Mouse (Mus musculus) intestine, embryonic 16.5 days (tissue): ENCODE measurements around the gene Tmem95. TPM values are rescaled to one million over a fixed set of nuclear protein-coding genes. Genes with fewer than 3 reads are reported as not detected.
A peak's percentile ranks its signal among the peaks of the same experiment; 100 is the strongest.

Experiments used
- ATAC-seq: fragments of 200-750 bp; cut with Nextera tagmentation; 2 replicates; pipeline ENCODE4 v1.8.0; 2017; ENCODE audit warnings: moderate TSS enrichment, moderate library complexity
- H3K27ac ChIP-seq: fragments of 300-500 bp; sonication (generic); 2 replicates; pipeline ENCODE4 v1.5.1; 2014; ENCODE audit warnings: mild to moderate bottlenecking, low read length
- H3K27me3 ChIP-seq: fragments of 300-500 bp; sonication (generic); replicated peaks from 2 replicates; pipeline ENCODE4 v1.6.1; 2014; ENCODE audit warnings: low read length, control low read depth, mixed read lengths; ENCODE audit not compliant: control insufficient read depth, insufficient read depth
- H3K36me3 ChIP-seq: fragments of 300-500 bp; sonication (generic); 2 replicates; pipeline ENCODE4 v1.6.1; 2014; ENCODE audit warnings: low read length, control low read depth; ENCODE audit not compliant: control insufficient read depth, insufficient read depth
- H3K4me1 ChIP-seq: fragments of 300-500 bp; sonication (generic); 2 replicates; pipeline ENCODE4 v1.6.1; 2014; ENCODE audit warnings: low read length, control low read depth, mixed read lengths; ENCODE audit not compliant: control insufficient read depth, insufficient read depth
- H3K4me2 ChIP-seq: fragments of 300-500 bp; sonication (generic); 2 replicates; pipeline ENCODE4 v1.6.1; 2014; ENCODE audit warnings: low read depth, low read length, control low read depth
- H3K4me3 ChIP-seq: fragments of 300-500 bp; sonication (generic); 2 replicates; pipeline ENCODE4 v1.5.1; 2014; ENCODE audit warnings: mild to moderate bottlenecking, low read length
- H3K9ac ChIP-seq: fragments of 300-500 bp; sonication (generic); 2 replicates; pipeline ENCODE4 v1.6.1; 2014; ENCODE audit warnings: low read depth, low read length
- H3K9me3 ChIP-seq: fragments of 300-500 bp; sonication (generic); 2 replicates; pipeline ENCODE4 v1.6.1; 2016; ENCODE audit warnings: low read length, control low read depth; ENCODE audit not compliant: control insufficient read depth
- WGBS: fragments of 180-500 bp; shearing (Covaris S2); extraction: QIAGEN DNeasy Blood & Tissue Kit; methylation state at CpG from one replicate; pipeline ENCODE4 v1.1.7; 2014; 5-methylcytosine and 5-hydroxymethylcytosine counted together
- polyA plus RNA-seq: library from polyadenylated mRNA; unstranded; fragments of >200 nt; fragmentation: Nextera tagmentation; extraction: Ambion mirVana; gene quantifications from 2 replicates; pipeline ENCODE4 v1.2.1, GENCODE M21; 2015

Gene Tmem95
- not detected in 2 replicates for polyA plus RNA-seq

- H3K36me3 ChIP-seq: no peaks in the 10 kb centered on the region
- H3K27ac ChIP-seq: no peak within 1 kb of the TSS
- peaks cover 40% of the 10 kb centered on the region for H3K4me1 ChIP-seq
- H3K27me3 ChIP-seq: no peaks in the 10 kb centered on the region
- no peak for ATAC-seq
- no peak within 1 kb of the TSS for H3K4me3 ChIP-seq
- H3K9ac ChIP-seq: peak within 1 kb of the TSS; percentile 41; the same call in 1 of the 2 replicates
- peak within 1 kb of the TSS; percentile 24; the same call in 1 of the 2 replicates for H3K4me2 ChIP-seq
- H3K9me3 ChIP-seq: no peaks in the 10 kb centered on the region
- 90% methylated on average over 11 of the region's 11 CpGs for WGBS
These were observed at the start of gene Tmem95 for GRCm38 (mm10) chr11:69877878-69878277. Gene Tmem95, minus strand, starts transcription at chr11:69878018.

DNA sequence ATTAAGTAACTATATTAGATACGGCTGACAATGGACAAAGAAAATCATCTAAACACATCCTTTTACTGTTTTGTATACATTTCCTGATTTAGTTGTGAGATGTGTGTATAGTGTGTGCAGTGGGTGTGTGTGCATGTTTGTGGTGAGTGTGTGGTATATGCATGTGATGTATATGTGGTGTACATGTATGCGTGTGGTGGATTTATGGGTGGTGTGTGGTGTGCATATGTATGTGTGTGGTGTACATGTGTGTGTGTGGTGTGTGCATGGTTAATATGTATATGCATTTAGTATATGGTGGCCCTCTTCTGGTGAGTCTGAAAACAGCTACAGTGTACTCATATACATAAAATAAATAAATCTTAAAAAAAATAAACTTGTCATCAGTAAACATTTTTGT, 49.7 kb upstream of the Tmem95 start:
- 94% methylated on average over 2 of the region's 2 CpGs for WGBS
- ATAC-seq: no peak
- Histone ChIP-seq H3K27ac (no peak overlapping the region), H3K9me3 (no peaks in the 10 kb centered on the region), H3K27me3 (no peaks in the 10 kb centered on the region), H3K4me3 (no peak overlapping the region), H3K4me1 (0 out of 2 replicates have a peak, but pooled peaks cover 2% of the 10 kb centered on the region), H3K4me2 (no peak overlapping the region), H3K36me3 (no peaks in the 10 kb centered on the region), H3K9ac (no peak overlapping the region)

DNA sequence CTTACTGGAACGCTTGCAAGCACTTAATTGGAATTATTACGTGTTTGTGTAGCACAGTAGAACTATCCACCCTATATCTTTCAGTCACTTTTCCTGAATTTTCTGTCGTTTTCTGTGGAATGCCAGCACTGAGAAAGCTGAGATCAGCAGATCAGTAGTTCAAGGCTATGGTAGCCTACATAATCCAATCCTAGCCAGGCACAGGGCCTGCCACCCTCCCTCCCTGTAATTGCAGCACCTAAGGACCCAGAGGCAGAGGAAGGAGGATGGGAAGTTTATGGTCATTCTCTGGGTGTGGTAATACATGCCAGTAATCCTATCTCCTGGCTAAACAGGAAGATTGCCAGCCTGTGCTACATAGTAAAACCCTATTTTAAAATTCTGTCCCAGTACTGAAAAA, 45.0 kb upstream of the Tmem95 start:
- no peaks in the 10 kb centered on the region for H3K27me3 ChIP-seq
- H3K4me1 ChIP-seq: peaks cover 16% of the 10 kb centered on the region
- ATAC-seq: no peak
- H3K9me3 ChIP-seq: no peaks in the 10 kb centered on the region
- no peaks in the 10 kb centered on the region for H3K36me3 ChIP-seq
- peak overlapping the region; percentile 53; the same call in 1 of the 2 replicates for H3K4me2 ChIP-seq
- no peak overlapping the region for H3K4me3 ChIP-seq
- peak overlapping the region; percentile 31; the same call in 1 of the 2 replicates for H3K9ac ChIP-seq
- WGBS: 59% methylated on average over 3 of the region's 3 CpGs
- peak overlapping the region; percentile 98; the same call in 1 of the 2 replicates for H3K27ac ChIP-seq

DNA sequence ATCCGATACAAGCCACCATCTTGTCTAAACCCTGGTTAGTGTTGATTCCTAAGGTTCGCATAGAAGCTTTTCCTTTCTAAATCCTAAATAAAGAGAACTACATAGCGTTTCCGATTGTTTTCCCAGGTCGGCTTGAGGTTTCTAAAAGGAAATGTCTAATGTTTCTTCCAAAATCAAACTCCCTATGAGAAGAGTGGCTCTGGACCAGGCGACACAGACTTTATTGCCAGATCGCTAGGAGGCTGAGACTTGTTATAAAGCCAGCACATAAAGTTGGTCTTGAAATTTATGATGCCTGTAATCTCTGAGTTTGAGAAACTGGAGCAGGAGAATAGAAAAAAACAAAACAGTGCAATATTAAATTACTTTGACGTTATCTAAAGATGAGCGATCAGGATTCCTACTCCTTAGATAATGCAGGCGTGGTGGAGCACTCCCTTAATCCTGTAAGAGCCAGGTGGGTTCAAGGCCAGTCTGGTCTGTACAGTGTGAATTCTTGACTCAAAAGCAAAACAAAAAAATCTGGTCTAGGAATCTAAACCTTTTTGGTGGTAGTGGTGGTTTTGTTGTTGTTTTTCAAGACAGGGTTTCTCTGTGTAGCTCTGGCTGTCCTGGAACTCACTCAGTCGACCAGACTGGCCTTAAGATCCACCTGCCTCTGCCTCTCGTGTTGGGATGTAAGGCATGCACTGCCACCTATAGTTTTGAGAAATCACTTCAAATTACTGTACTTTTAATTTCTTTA, 44.4 kb upstream of the Tmem95 start:
- peaks cover 6% of the 10 kb centered on the region for H3K36me3 ChIP-seq
- peak overlapping the region; percentile 74 for H3K9ac ChIP-seq
- WGBS: 3% methylated on average over 12 of the region's 12 CpGs
- no peaks in the 10 kb centered on the region for H3K9me3 ChIP-seq
- H3K4me1 ChIP-seq: peaks cover 19% of the 10 kb centered on the region
- ATAC-seq: no peak
- peak overlapping the region; percentile 53 for H3K4me2 ChIP-seq
- no peaks in the 10 kb centered on the region for H3K27me3 ChIP-seq
- peak overlapping the region; percentile 98 for H3K27ac ChIP-seq
- H3K4me3 ChIP-seq: peak overlapping the region; percentile 55

- H3K27me3 ChIP-seq: no peaks in the 10 kb centered on the region
- under 1% methylated on average over 76 of the region's 78 CpGs for WGBS
- H3K27ac ChIP-seq: peak within 1 kb of the TSS; percentile 98
- H3K36me3 ChIP-seq: peaks cover 8% of the 10 kb centered on the region
- no peaks in the 10 kb centered on the region for H3K9me3 ChIP-seq
- peak within 1 kb of the TSS; percentile 98 for H3K9ac ChIP-seq
- ATAC-seq: peak; percentile 95
- peak within 1 kb of the TSS; percentile 81 for H3K4me2 ChIP-seq
- peak within 1 kb of the TSS; percentile 95 for H3K4me3 ChIP-seq
- peaks cover 19% of the 10 kb centered on the region for H3K4me1 ChIP-seq
These were observed 43.5 kb upstream of the Tmem95 start, which contains the start of gene Eif5a for GRCm38 (mm10) chr11:69921114-69922011. Gene Eif5a, minus strand, starts transcription at chr11:69921958.

DNA sequence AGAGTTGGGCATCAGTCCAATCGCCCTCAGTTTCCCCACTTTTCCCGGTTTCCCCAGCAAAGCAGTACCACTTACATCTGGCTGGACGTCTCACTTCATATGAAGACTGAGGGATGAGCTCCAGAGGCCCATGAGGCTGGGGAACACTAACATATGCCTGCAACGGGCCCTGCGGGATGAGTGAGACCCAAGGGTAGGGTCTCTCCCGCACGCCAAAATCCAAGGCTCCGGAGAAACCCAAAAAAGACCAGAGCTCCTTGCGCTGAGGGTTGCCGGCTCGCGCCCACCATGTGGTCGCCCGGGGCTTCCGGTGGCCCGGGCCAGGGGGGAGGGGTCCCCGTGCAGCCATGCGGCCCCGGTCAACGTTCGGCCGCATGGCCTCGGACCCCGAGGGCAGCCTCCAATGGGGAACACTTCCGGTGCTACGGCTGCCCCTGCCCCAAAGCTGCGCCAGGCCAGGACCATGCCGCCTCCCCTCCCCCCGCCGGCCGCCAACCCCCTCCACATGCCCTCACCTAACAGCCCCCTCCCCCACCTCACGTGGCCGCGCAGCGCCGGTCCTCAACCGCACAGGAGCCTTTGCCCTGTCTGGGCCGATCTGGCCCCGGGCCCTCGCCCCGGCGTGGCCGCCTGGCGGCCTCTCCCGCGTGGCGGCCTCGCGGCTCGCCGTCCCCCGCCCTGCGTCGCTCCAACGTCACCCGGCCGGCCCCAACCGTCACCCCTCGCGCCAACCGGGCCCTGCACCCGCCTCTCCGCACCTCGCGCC, 42.6 kb upstream of the Tmem95 start:
- Histone ChIP-seq H3K36me3 (peaks cover 12% of the 10 kb centered on the region), H3K4me2 (peak overlapping the region; percentile 81), H3K27ac (peak overlapping the region; percentile 95), H3K9me3 (no peaks in the 10 kb centered on the region), H3K4me1 (peaks cover 23% of the 10 kb centered on the region), H3K4me3 (peak overlapping the region; percentile 95), H3K27me3 (no peaks in the 10 kb centered on the region), H3K9ac (peak overlapping the region; percentile 98)
- ATAC-seq: peak; percentile 18
- WGBS: under 1% methylated on average over 65 of the region's 65 CpGs

DNA sequence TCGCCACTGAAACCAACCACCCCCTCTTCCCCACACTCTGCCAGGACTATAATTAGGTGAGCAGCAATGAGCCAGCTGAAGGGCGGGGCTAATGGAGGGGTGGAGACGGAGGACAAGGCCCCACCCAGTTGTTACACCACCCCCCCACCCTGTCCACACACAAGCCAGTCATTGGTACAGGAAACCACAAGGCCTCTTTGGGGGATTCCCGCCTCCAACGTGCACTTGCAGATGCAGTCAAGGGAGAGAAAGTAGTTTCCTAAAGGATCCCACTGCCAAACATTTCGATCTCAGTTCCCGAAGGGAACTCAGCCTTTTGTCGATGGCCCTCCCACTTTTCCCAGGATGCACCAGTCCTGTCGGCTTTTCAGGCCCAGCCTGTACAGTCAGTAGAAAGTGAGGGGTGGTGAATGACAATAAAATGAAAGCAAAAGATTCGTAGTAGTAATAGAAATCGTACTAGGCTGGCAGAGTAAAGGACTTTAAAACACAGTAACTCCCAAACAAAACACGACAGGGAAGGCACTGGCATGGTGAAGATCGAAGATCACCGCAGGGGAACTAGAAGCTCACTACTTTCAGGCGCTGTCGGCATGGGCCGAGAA, 41.9 kb upstream of the Tmem95 start:
- ATAC-seq: peak; percentile 34; the same call in 1 of the 2 replicates
- H3K4me1 ChIP-seq: peaks cover 28% of the 10 kb centered on the region
- peak overlapping the region; percentile 95 for H3K27ac ChIP-seq
- peak overlapping the region; percentile 98 for H3K9ac ChIP-seq
- peak overlapping the region; percentile 81 for H3K4me2 ChIP-seq
- H3K4me3 ChIP-seq: peak overlapping the region; percentile 95
- peaks cover 12% of the 10 kb centered on the region for H3K36me3 ChIP-seq
- under 1% methylated on average over 17 of the region's 17 CpGs for WGBS
- H3K9me3 ChIP-seq: no peaks in the 10 kb centered on the region
- no peaks in the 10 kb centered on the region for H3K27me3 ChIP-seq

DNA sequence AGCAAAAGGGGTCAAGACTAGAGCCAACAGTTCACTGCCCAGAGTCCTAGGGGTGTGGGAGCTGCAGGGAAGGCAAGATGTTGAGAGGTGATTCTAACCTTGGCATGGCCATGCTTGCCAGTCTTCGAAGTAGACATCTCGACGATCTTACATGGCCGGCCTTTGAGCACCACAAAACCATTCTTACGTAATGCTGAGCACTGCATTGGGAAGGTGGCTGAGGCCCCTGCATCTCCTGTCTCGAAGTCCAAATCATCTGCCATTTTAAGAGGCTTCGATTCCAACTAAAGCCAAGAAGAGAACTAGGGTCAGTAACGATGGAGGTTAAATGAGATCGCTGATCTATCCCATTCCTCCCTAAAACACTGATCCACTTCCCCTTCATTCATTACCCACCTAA, 41.2 kb upstream of the Tmem95 start:
- Histone ChIP-seq H3K9ac (peak overlapping the region; percentile 98; the same call in 1 of the 2 replicates), H3K36me3 (peaks cover 12% of the 10 kb centered on the region), H3K27me3 (no peaks in the 10 kb centered on the region), H3K4me3 (peak overlapping the region; percentile 95), H3K4me1 (peaks cover 31% of the 10 kb centered on the region), H3K4me2 (peak overlapping the region; percentile 81), H3K9me3 (no peaks in the 10 kb centered on the region), H3K27ac (peak overlapping the region; percentile 95)
- no peak for ATAC-seq
- WGBS: 68% methylated on average over 9 of the region's 9 CpGs
